Mouse (Mus musculus): ENCODE data around the gene Stk24.

Gene Stk24

GRCm38 (mm10) chr14:121317312-121317671 is 62.5 kb downstream of the Stk24 start:
- CTCF ChIA-PET, result interaction anchor here (0.6 kb wide), 1 partner anchor 70 kb away, joined by 3 read pairs; no protein-coding TSS in a partner anchor

GRCm38 (mm10) chr14:121316631-121317311 is 63.0 kb downstream of the Stk24 start:
- CTCF ChIA-PET, result interaction anchor here (0.6 to 0.7 kb wide), 2 partner anchors 13 to 69 kb away, joined by 3 read pairs; no protein-coding TSS in a partner anchor

GRCm38 (mm10) chr14:121316136-121316535 is 63.7 kb downstream of the Stk24 start:
- CTCF ChIA-PET, result interaction anchor here (0.7 kb wide), 1 partner anchor 13 kb away, joined by 3 read pairs; no protein-coding TSS in a partner anchor

- CTCF ChIA-PET, result interaction anchor here (0.6 to 0.9 kb wide), 3 partner anchors 10 to 108 kb away, joined by 3 to 6 read pairs (median 3); no protein-coding TSS in a partner anchor
Observed at GRCm38 (mm10) chr14:121314934-121315333, 64.9 kb downstream of the Stk24 start.

- CTCF ChIA-PET, result no interaction called here
Observed at GRCm38 (mm10) chr14:121313283-121313682, 66.5 kb downstream of the Stk24 start.

GRCm38 (mm10) chr14:121311083-121311482 is 68.7 kb downstream of the Stk24 start:
- CTCF ChIA-PET, result no interaction called here

- CTCF ChIA-PET, result no interaction called here
Observed at GRCm38 (mm10) chr14:121310325-121311080, 69.3 kb downstream of the Stk24 start.

GRCm38 (mm10) chr14:121309909-121310308 is 69.9 kb downstream of the Stk24 start:
- CTCF ChIA-PET, result no interaction called here

GRCm38 (mm10) chr14:121305316-121306064 is 74.3 kb downstream of the Stk24 start:
- CTCF ChIA-PET, result interaction anchor here (0.7 kb wide), 1 partner anchor 267 kb away, joined by 12 read pairs; no protein-coding TSS in a partner anchor

- CTCF ChIA-PET, result interaction anchor here (0.7 kb wide), 1 partner anchor 268 kb away, joined by 12 read pairs; no protein-coding TSS in a partner anchor
Observed at GRCm38 (mm10) chr14:121304523-121304922, 75.3 kb downstream of the Stk24 start.

GRCm38 (mm10) chr14:121299093-121299492 is 80.7 kb downstream of the Stk24 start:
- CTCF ChIA-PET, result no interaction called here

- CTCF ChIA-PET, result no interaction called here
Observed at GRCm38 (mm10) chr14:121298537-121298936, 81.3 kb downstream of the Stk24 start.

- CTCF ChIA-PET, result no interaction called here
Observed at GRCm38 (mm10) chr14:121297103-121297502, 82.7 kb downstream of the Stk24 start.

- CTCF ChIA-PET, result interaction anchor here (1.0 kb wide), 1 partner anchor 160 kb away, joined by 3 read pairs; no protein-coding TSS in a partner anchor
Observed at GRCm38 (mm10) chr14:121294484-121294883, 85.3 kb downstream of the Stk24 start.

GRCm38 (mm10) chr14:121292391-121292790 is 87.4 kb downstream of the Stk24 start:
- CTCF ChIA-PET, result no interaction called here

GRCm38 (mm10) chr14:121291881-121292280 is 87.9 kb downstream of the Stk24 start:
- CTCF ChIA-PET, result interaction anchor here (0.6 kb wide), 1 partner anchor 478 kb away, joined by 6 read pairs; no protein-coding TSS in a partner anchor

GRCm38 (mm10) chr14:121285379-121286120 is 94.3 kb downstream of the Stk24 start:
- CTCF ChIA-PET, result interaction anchor here (0.7 kb wide), 1 partner anchor 83 kb away, joined by 4 read pairs; no protein-coding TSS in a partner anchor

GRCm38 (mm10) chr14:121281336-121281710 is 98.5 kb downstream of the Stk24 start:
- CTCF ChIA-PET, result no interaction called here

GRCm38 (mm10) chr14:121280601-121281335 is 99.0 kb downstream of the Stk24 start:
- CTCF ChIA-PET, result interaction anchor here (1.0 kb wide), 2 partner anchors 22 to 145 kb away, joined by 7 to 9 read pairs; no protein-coding TSS in a partner anchor

GRCm38 (mm10) chr14:121279106-121279505 is 100.7 kb downstream of the Stk24 start:
- CTCF ChIA-PET, result interaction anchor here (1.0 to 1.6 kb wide), 2 partner anchors 137 to 172 kb away, joined by 5 read pairs; no protein-coding TSS in a partner anchor

Data from spleen, embryonic (tissue).